Mouse (Mus musculus) spleen, postnatal 36 days (tissue): ENCODE data around the gene Slc25a10.

Experiments
- DNase-seq, 2 experiments: peaks; one replicate each; pipeline ENCODE4 v3.0.0; 2022; ENCODE audit warnings: low spot score in 2 of 2, mixed read lengths in 1 of 2

Slc25a10 gene

DNA sequence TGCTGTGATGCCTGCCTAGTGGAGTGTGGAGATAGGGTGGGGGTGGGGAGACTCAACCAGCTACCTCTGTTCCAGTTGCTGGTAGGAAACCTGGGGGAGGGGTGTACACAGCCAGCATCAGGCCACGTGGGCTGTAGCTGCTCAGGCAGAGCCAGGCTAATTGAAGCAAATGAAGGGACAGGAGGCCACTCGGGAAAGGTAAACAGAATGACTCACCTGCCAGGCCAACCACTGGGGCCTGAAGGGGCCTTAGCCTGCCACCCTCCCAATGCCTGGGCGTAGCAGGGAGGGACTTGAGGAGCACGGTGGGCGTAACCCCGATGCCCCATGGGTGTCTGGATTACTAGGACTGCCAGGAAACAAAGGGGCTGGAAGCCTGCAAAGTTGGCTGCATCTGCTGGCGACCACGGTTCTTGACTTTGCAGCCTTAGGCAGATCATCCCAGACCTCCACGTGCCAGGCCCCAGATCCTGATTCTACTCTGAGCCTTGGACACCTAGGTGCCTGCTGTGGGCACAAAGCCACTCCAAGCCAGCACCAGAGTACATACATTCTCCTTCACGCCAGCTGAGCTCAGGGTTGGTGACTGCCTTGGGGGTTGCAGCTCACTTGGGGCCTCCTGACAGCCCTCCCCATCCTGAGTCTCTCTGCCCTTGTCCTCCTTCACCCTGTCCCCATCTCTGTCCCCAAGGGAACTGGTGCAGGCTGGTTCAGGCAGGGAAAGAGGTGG lies 47.8 kb downstream of the Slc25a10 start:
- no peak for DNase-seq

DNA sequence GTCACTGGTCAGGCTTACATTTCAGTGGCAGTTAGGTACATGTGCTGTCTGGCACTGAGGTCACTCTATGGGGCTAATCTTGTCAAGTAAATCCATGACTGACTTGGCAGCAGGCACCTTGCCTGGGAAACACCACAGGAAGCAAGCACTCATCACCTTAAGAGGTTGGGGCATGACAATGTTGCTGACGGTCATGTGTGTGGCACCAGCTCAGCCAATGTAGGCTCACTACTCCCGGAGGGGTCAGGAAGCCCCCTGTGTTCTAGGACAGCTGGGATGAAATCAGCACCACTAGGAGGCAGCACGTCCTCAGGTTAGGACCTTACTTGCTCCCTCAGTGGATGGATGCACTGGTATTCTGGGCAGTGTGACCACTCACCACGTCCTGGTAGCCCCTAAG lies 50.3 kb downstream of the Slc25a10 start:
- no peak for DNase-seq

- DNase-seq: no peak
Measured at GRCm38 (mm10) chr11:120542376-120542775, 50.7 kb downstream of the Slc25a10 start.

GRCm38 (mm10) chr11:120545964-120546363 lies 54.3 kb downstream of the Slc25a10 start:
- DNase-seq: no peak

- DNase-seq: no peak
Measured at GRCm38 (mm10) chr11:120547469-120547868, 55.8 kb downstream of the Slc25a10 start.

DNA sequence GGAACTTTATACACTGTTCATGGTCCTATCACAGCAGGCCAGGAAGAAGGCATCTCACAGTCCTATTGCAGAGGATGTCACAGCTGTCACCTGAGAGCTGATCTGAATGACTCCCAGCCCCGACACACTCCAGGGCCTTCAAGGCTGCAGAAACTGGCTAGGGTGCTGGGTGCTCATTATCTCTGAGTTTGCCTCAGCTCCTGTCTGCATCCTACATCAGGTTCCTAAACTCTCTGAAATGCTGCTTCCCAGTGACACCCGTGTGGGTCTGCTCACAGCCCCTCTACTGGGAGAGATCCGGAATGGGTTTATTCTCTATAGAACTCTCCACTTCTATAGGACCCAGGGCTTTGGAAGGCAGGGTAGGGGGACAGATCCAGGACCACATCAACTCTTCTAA lies 56.6 kb downstream of the Slc25a10 start:
- DNase-seq: no peak

DNA sequence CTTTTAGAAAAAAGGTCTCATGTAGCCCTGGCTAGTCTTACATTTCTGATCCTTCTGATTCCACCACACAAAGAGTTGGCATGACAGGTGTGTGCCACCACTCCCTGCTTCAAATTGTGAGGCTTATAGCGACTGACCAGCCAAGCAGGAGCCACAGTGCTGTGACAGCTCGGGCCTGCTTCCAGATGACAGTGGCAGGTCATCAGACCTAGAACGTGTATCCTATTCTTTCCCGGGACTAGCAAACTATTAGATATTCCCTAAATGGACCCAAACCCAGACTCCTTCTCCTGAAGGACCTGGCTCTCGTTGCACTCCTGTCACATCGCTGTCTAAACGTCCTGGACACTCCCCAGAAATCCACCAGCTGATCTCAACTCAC lies 57.1 kb downstream of the Slc25a10 start:
- no peak for DNase-seq
